Mouse (Mus musculus) neural tube, embryonic 12.5 days (tissue): ENCODE results near the gene Epsti1. TPM values are rescaled to one million over a fixed set of nuclear protein-coding genes. Genes with fewer than 3 reads are reported as not detected.

ENCODE experiments used
- ATAC-seq: fragments of 200-750 bp; cut with Nextera tagmentation; 2 replicates; pipeline ENCODE4 v1.8.0; 2017; ENCODE audit warnings: low read depth, mild to moderate bottlenecking, moderate TSS enrichment, moderate library complexity; ENCODE audit not compliant: low FRiP score
- H3K27ac ChIP-seq: fragments of 300-500 bp; sonication (generic); 2 replicates; pipeline ENCODE4 v1.5.1; 2016
- H3K27me3 ChIP-seq: fragments of 300-500 bp; sonication (generic); replicated peaks from 2 replicates; pipeline ENCODE4 v1.6.1; 2016; ENCODE audit warnings: mild to moderate bottlenecking
- H3K36me3 ChIP-seq: fragments of 300-500 bp; sonication (generic); 2 replicates; pipeline ENCODE4 v1.6.1; 2016; ENCODE audit warnings: mild to moderate bottlenecking
- H3K4me1 ChIP-seq: fragments of 300-500 bp; sonication (generic); 2 replicates; pipeline ENCODE4 v1.6.1; 2016
- H3K4me2 ChIP-seq: fragments of 300-500 bp; sonication (generic); replicated peaks from 2 replicates; pipeline ENCODE4 v1.6.1; 2016; ENCODE audit warnings: mild to moderate bottlenecking
- H3K4me3 ChIP-seq: fragments of 300-500 bp; sonication (generic); 2 replicates; pipeline ENCODE4 v1.5.1; 2016
- H3K9ac ChIP-seq: fragments of 300-500 bp; sonication (generic); 2 replicates; pipeline ENCODE4 v1.6.1; 2016; ENCODE audit warnings: mild to moderate bottlenecking
- H3K9me3 ChIP-seq: fragments of 300-500 bp; sonication (generic); 2 replicates; pipeline ENCODE4 v1.6.1; 2016; ENCODE audit warnings: mild to moderate bottlenecking
- WGBS: fragments of 180-500 bp; shearing (Covaris S2); methylation state at CpG from one replicate; pipeline ENCODE4 v1.1.7; 2016; 5-methylcytosine and 5-hydroxymethylcytosine counted together
- polyA plus RNA-seq: library from polyadenylated mRNA; unstranded; fragments of >200 nt; fragmentation: Nextera tagmentation; extraction: Ambion mirVana; gene quantifications from 2 replicates; pipeline ENCODE4 v1.2.1, GENCODE M21; 2016

The Epsti1 gene
- polyA plus RNA-seq, 1 experiment from 2014 or later: 0.22 TPM

- H3K4me2 ChIP-seq: no peak overlapping the region
- no peak overlapping the region for H3K4me3 ChIP-seq
- H3K27ac ChIP-seq: no peak overlapping the region
- ATAC-seq: 0 out of 2 replicates have a peak, but pooled peaks have one; percentile 50
- WGBS: 55% methylated on average over 6 of the region's 6 CpGs
- no peak overlapping the region for H3K9ac ChIP-seq
- no peaks in the 10 kb centered on the region for H3K27me3 ChIP-seq
- H3K36me3 ChIP-seq: no peaks in the 10 kb centered on the region
- no peaks in the 10 kb centered on the region; the same call in 1 of the 2 replicates for H3K4me1 ChIP-seq
- no peaks in the 10 kb centered on the region for H3K9me3 ChIP-seq
These were observed 70.2 kb downstream of the Epsti1 start for GRCm38 (mm10) chr14:77974221-77974620.

GRCm38 (mm10) chr14:77975702-77976101 is 71.7 kb downstream of the Epsti1 start:
- no peak for ATAC-seq
- no peak overlapping the region for H3K9ac ChIP-seq
- H3K27ac ChIP-seq: no peak overlapping the region
- no peak overlapping the region for H3K4me3 ChIP-seq
- no peak overlapping the region for H3K4me2 ChIP-seq
- H3K36me3 ChIP-seq: no peaks in the 10 kb centered on the region
- WGBS: 78% methylated on average over 8 of the region's 8 CpGs
- H3K4me1 ChIP-seq: no peaks in the 10 kb centered on the region; the same call in 1 of the 2 replicates
- H3K9me3 ChIP-seq: no peaks in the 10 kb centered on the region
- no peaks in the 10 kb centered on the region for H3K27me3 ChIP-seq

GRCm38 (mm10) chr14:77981516-77981915 is 77.5 kb downstream of the Epsti1 start:
- Histone ChIP-seq H3K4me3 (no peak overlapping the region), H3K36me3 (no peaks in the 10 kb centered on the region), H3K4me2 (no peak overlapping the region), H3K27ac (no peak overlapping the region), H3K9ac (no peak overlapping the region), H3K9me3 (no peaks in the 10 kb centered on the region), H3K27me3 (no peaks in the 10 kb centered on the region), H3K4me1 (no peaks in the 10 kb centered on the region; the same call in 1 of the 2 replicates)
- WGBS: 78% methylated on average over 5 of the region's 5 CpGs
- ATAC-seq: no peak

- Histone ChIP-seq H3K27ac (no peak overlapping the region), H3K4me3 (no peak overlapping the region), H3K9me3 (no peaks in the 10 kb centered on the region), H3K4me2 (no peak overlapping the region), H3K9ac (no peak overlapping the region), H3K4me1 (no peaks in the 10 kb centered on the region), H3K27me3 (no peaks in the 10 kb centered on the region), H3K36me3 (no peaks in the 10 kb centered on the region)
- ATAC-seq: no peak
These were observed 93.7 kb downstream of the Epsti1 start for GRCm38 (mm10) chr14:77997731-77998130.

GRCm38 (mm10) chr14:78004486-78004885 is 100.4 kb downstream of the Epsti1 start:
- H3K27me3 ChIP-seq: no peaks in the 10 kb centered on the region
- no peak overlapping the region for H3K27ac ChIP-seq
- 80% methylated on average over 4 of the region's 4 CpGs for WGBS
- no peaks in the 10 kb centered on the region for H3K36me3 ChIP-seq
- ATAC-seq: no peak
- no peaks in the 10 kb centered on the region for H3K9me3 ChIP-seq
- H3K4me3 ChIP-seq: no peak overlapping the region
- no peak overlapping the region for H3K4me2 ChIP-seq
- H3K4me1 ChIP-seq: 0 out of 2 replicates have a peak, but pooled peaks cover 4% of the 10 kb centered on the region
- H3K9ac ChIP-seq: no peak overlapping the region

- no peaks in the 10 kb centered on the region for H3K27me3 ChIP-seq
- H3K4me1 ChIP-seq: 0 out of 2 replicates have a peak, but pooled peaks cover 4% of the 10 kb centered on the region
- ATAC-seq: 0 out of 2 replicates have a peak, but pooled peaks have one; percentile 33
- H3K9me3 ChIP-seq: no peaks in the 10 kb centered on the region
- H3K36me3 ChIP-seq: no peaks in the 10 kb centered on the region
- H3K4me2 ChIP-seq: no peak overlapping the region
- H3K27ac ChIP-seq: no peak overlapping the region
- WGBS: 20% methylated on average over 6 of the region's 6 CpGs
- H3K4me3 ChIP-seq: no peak overlapping the region
- no peak overlapping the region for H3K9ac ChIP-seq
These were observed 104.0 kb downstream of the Epsti1 start for GRCm38 (mm10) chr14:78008019-78008418.

- WGBS: 70% methylated on average over 10 of the region's 10 CpGs
- no peak overlapping the region for H3K9ac ChIP-seq
- no peaks in the 10 kb centered on the region for H3K9me3 ChIP-seq
- no peaks in the 10 kb centered on the region for H3K27me3 ChIP-seq
- 0 out of 2 replicates have a peak, but pooled peaks cover 4% of the 10 kb centered on the region for H3K4me1 ChIP-seq
- no peaks in the 10 kb centered on the region for H3K36me3 ChIP-seq
- H3K4me3 ChIP-seq: no peak overlapping the region
- no peak overlapping the region for H3K4me2 ChIP-seq
- no peak overlapping the region for H3K27ac ChIP-seq
- ATAC-seq: no peak
These were observed 107.8 kb downstream of the Epsti1 start for GRCm38 (mm10) chr14:78011808-78012207.

GRCm38 (mm10) chr14:78015540-78016321 is 111.7 kb downstream of the Epsti1 start:
- H3K9me3 ChIP-seq: no peaks in the 10 kb centered on the region
- 77% methylated on average over 7 of the region's 7 CpGs for WGBS
- H3K9ac ChIP-seq: no peak overlapping the region
- H3K27me3 ChIP-seq: no peaks in the 10 kb centered on the region
- H3K27ac ChIP-seq: no peak overlapping the region
- no peak overlapping the region for H3K4me3 ChIP-seq
- H3K36me3 ChIP-seq: no peaks in the 10 kb centered on the region
- no peak overlapping the region for H3K4me2 ChIP-seq
- ATAC-seq: no peak
- no peaks in the 10 kb centered on the region for H3K4me1 ChIP-seq

GRCm38 (mm10) chr14:78016398-78016797 is 112.4 kb downstream of the Epsti1 start:
- no peaks in the 10 kb centered on the region for H3K27me3 ChIP-seq
- no peaks in the 10 kb centered on the region for H3K9me3 ChIP-seq
- whole genome bisulfite sequencing: 86% methylated on average over 4 of the region's 4 CpGs

GRCm38 (mm10) chr14:78019935-78020334 is 115.9 kb downstream of the Epsti1 start:
- Histone ChIP-seq H3K27me3 (no peaks in the 10 kb centered on the region), H3K9ac (no peak overlapping the region), H3K4me2 (no peak overlapping the region), H3K27ac (no peak overlapping the region), H3K4me3 (no peak overlapping the region), H3K4me1 (no peaks in the 10 kb centered on the region), H3K9me3 (no peaks in the 10 kb centered on the region), H3K36me3 (no peaks in the 10 kb centered on the region)
- 39% methylated on average over 8 of the region's 8 CpGs for WGBS
- no peak for ATAC-seq

More at GRCm38 (mm10) chr14:78016398-78016797, 112.4 kb downstream of the Epsti1 start:
- Histone ChIP-seq H3K9ac (no peak overlapping the region), H3K4me2 (no peak overlapping the region), H3K36me3 (no peaks in the 10 kb centered on the region), H3K27ac (no peak overlapping the region), H3K4me1 (no peaks in the 10 kb centered on the region), H3K4me3 (no peak overlapping the region)
- no peak for ATAC-seq

- Histone ChIP-seq H3K4me1 (no peaks in the 10 kb centered on the region), H3K36me3 (no peaks in the 10 kb centered on the region), H3K27ac (no peak overlapping the region), H3K9ac (no peak overlapping the region), H3K4me2 (no peak overlapping the region), H3K4me3 (no peak overlapping the region), H3K9me3 (no peaks in the 10 kb centered on the region), H3K27me3 (no peaks in the 10 kb centered on the region)
- 64% methylated on average over 8 of the region's 8 CpGs for WGBS
- ATAC-seq: no peak
These were observed 134.8 kb downstream of the Epsti1 start for GRCm38 (mm10) chr14:78038876-78039275.

- Histone ChIP-seq H3K4me3 (no peak overlapping the region), H3K27ac (no peak overlapping the region), H3K27me3 (no peaks in the 10 kb centered on the region), H3K9ac (no peak overlapping the region), H3K4me1 (no peaks in the 10 kb centered on the region), H3K4me2 (no peak overlapping the region), H3K36me3 (no peaks in the 10 kb centered on the region), H3K9me3 (no peaks in the 10 kb centered on the region)
- no peak for ATAC-seq
- WGBS: 91% methylated on average over 6 of the region's 6 CpGs
These were observed 136.6 kb downstream of the Epsti1 start for GRCm38 (mm10) chr14:78040643-78041042.
